Mouse (Mus musculus) mouse embryonic stem cell (cell line): ENCODE data around the gene Gmppa.

Experiments
- in situ Hi-C, 2 experiments: fragments of 300-500 bp; cut with MboI; formaldehyde crosslinking; loops; 1 replicate in 1 of 2; 3 replicates in 1 of 2; pipeline ENCODE4 v1.14.3; 2019 to 2020; ENCODE audit warnings: low sequenced_read_pairs in 2 of 2, low pct_unique_long_range_greater_than_20kb in 1 of 2, mixed read lengths in 1 of 2; ENCODE audit not compliant: unreplicated experiment in 1 of 2

Gene Gmppa

DNA sequence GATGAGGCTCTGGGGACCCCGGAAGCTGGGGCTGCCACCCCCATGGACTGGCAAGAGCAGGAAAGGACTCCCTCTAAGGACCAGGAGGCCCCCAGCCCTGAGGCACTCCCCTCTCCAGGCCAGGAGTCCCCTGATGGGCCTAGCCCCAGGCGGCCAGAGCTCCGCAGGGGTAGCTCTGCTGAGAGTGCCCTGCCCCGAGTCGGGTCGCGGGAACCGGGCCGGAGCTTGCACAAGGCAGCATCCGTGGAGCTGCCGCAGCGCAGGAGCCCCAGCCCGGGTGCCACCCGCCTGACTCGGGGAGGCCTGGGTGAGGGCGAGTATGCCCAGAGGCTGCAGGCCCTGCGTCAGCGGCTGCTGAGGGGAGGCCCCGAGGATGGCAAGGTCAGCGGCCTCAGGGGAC is 13.9 kb upstream of the Gmppa start:
- in situ Hi-C loops, result no loop called here

GRCm38 (mm10) chr1:75422216-75422822 is 13.4 kb upstream of the Gmppa start:
- in situ Hi-C loops, result no loop called here

- in situ Hi-C loops, result no loop called here
Observed at GRCm38 (mm10) chr1:75422823-75423471, 12.8 kb upstream of the Gmppa start.

DNA sequence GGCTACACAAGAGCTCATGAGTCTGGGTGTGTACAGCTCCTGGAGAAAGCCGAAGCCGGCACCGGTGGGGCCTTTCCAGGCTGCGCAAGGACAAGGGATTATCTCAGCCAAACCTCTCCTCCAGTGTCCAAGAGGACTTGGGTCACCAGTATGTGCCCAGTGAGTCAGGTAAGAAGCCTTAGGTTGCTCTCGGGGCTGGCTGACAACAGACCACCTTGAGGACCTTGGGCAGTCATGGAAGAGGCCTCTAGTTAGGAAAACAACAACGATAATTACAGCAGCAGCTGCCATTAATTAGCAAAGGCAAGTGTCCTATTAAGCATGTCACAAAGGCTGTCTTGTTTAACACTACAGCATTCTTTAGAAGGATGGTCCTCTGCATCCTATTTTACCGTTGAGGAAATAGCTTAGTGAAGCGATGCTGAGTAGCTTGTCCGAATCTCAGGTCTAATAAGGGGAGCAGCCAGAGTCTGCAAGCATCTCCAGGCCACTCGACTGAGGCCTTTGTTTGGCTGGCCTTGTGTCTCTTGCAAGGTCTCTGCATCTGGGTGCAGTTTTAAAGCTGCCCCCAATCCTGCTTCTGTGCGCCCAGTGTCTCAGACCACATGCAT is 11.8 kb upstream of the Gmppa start:
- in situ Hi-C loops, result no loop called here

DNA sequence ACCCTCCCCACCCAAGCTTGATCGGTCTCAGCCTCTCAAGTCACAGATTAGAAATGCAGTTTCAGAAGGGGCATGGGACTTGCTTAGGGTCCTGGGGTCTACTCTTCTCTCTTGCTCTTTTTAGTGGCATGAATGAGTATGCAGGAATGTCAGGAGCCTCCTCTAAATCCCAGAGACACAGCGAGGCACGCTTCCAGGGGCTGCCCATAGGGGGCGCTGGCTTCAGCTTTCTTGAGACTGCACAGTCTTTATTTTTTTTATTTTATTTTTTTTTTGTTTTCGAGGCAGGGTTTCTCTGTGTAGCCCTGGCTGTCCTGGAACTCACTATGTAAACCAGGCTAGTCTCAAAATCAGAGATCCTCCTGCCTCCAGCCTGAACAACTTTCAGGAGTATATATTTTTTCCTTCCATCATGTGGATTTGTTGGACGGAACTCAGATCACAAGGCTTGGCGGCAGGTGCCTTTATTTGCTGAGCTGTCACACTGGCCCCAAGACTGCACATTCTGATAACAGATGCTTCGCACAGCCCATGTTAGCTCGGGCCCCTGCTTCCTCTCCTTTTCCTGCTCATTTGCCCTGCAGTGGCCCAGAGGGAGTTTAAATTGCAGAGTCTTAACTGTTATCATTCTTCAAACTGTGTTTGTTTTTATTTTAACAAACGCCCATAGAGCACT is 9.8 kb upstream of the Gmppa start:
- in situ Hi-C loops, result loop anchor here in 1 of 2 experiments (25.0 kb wide), 1 partner anchor 639 kb away; the partner anchor contains the start of gene Wnt10a

- in situ Hi-C loops, result loop anchor here in 1 of 2 experiments (25.0 kb wide), 1 partner anchor 651 kb away; the partner anchor contains the start of gene Wnt10a
Observed at GRCm38 (mm10) chr1:75438782-75439181, 3.1 kb downstream of the Gmppa start.

- in situ Hi-C loops, result loop anchor here in 1 of 2 experiments (25.0 kb wide), 1 partner anchor 653 kb away; the partner anchor contains the start of gene Wnt10a
Observed at GRCm38 (mm10) chr1:75440661-75441060, 4.9 kb downstream of the Gmppa start.

- in situ Hi-C loops, result loop anchor here in 1 of 2 experiments (25.0 kb wide), 1 partner anchor 654 kb away; the partner anchor contains the start of gene Wnt10a
Observed at GRCm38 (mm10) chr1:75441471-75441996, 5.8 kb downstream of the Gmppa start.

DNA sequence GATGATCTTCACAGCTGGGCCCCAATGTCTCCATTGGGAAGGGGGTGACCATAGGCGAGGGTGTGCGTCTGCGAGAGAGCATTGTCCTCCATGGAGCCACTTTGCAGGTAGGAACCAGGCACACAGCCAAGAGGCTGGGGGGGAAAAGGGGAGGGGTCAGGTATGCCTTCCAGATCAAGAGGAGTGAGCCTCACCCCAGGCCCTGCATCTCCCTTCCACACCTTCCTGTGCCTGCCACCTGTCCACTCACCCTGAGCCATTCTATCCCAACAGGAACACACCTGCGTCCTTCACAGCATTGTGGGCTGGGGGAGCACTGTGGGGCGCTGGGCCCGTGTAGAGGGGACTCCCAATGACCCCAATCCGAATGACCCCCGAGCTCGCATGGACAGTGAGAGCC is 6.4 kb downstream of the Gmppa start:
- in situ Hi-C loops, result loop anchor here in 1 of 2 experiments (25.0 kb wide), 1 partner anchor 655 kb away; the partner anchor contains the start of gene Wnt10a

DNA sequence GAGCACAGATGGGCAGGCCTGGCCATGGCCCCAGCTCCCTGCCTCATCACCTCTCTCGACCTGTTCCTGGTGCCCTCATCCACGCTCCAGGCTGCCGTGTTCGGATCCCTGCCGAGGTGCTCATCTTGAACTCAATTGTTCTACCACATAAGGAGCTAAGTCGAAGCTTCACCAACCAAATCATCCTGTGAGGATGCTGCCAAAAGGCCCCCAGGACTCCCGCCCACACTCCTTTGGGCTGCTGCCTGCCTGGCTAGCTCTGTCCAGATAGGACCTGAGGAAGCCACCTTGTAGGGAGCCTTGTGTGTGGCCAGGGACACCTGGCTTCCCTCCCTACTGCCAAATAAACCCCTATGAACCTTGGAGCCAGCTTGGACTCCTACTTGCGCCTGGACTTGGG is 7.1 kb downstream of the Gmppa start:
- in situ Hi-C loops, result loop anchor here in 1 of 2 experiments (25.0 kb wide), 1 partner anchor 656 kb away; the partner anchor contains the start of gene Wnt10a

GRCm38 (mm10) chr1:75443247-75444024 is 7.7 kb downstream of the Gmppa start:
- in situ Hi-C loops, result loop anchor here in 1 of 2 experiments (25.0 kb wide), 1 partner anchor 656 kb away; the partner anchor contains the start of gene Wnt10a

DNA sequence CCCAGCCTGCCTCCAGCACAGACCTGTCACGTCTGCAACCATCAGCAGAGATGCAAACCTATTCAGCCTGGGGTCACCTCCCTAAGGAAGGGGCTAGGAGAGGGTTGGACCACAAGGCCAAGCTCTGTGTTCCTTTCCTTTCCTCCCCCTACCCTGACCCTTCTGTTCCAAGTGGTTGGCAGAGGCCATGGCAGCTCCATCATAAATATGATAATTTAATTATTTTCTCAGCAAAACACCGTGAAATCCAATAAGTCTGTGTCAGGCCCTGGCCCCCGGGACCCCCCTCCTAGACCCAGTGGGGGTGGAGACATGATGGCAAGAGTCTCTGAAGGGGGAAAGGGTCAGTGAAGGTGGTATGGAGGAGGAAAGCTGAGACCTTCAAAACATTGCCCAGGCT is 8.5 kb downstream of the Gmppa start:
- in situ Hi-C loops, result loop anchor here in 1 of 2 experiments (25.0 kb wide), 1 partner anchor 657 kb away; the partner anchor contains the start of gene Wnt10a

- in situ Hi-C loops, result loop anchor here in 1 of 2 experiments (25.0 kb wide), 1 partner anchor 658 kb away; the partner anchor contains the start of gene Wnt10a
Observed at GRCm38 (mm10) chr1:75445141-75445701, 9.5 kb downstream of the Gmppa start.

- in situ Hi-C loops, result loop anchor here in 1 of 2 experiments (25.0 kb wide), 1 partner anchor 659 kb away; the partner anchor contains the start of gene Wnt10a
Observed at GRCm38 (mm10) chr1:75445751-75446611, 10.3 kb downstream of the Gmppa start.

- in situ Hi-C loops, result loop anchor here in 1 of 2 experiments (25.0 kb wide), 1 partner anchor 659 kb away; the partner anchor contains the start of gene Wnt10a
Observed at GRCm38 (mm10) chr1:75446656-75447055, 10.9 kb downstream of the Gmppa start.
